Mouse (Mus musculus) stomach, postnatal 0 days (tissue): ENCODE measurements around the gene Golga4.

Source experiments
- CTCF ChIP-seq: IDR thresholded peaks from 2 replicates; pipeline ENCODE4 v1.5.1; 2016; ENCODE audit warnings: antibody characterized with exemption, low read depth, mild to moderate bottlenecking, moderate library complexity
- EP300 ChIP-seq: optimal IDR thresholded peaks from 2 replicates; pipeline ENCODE3; 2016; ENCODE audit warnings: antibody characterized with exemption

GRCm38 (mm10) chr9:118506404-118507231 is 551 bp downstream of the Golga4 start:
- TF ChIP-seq CTCF, result no peak
- no peak for TF ChIP-seq EP300
